Mouse (Mus musculus) 416B (cell line): Measurements from ENCODE around the gene Trp53tg5.
A peak's percentile ranks its signal among the peaks of the same experiment; 100 is the strongest.

Source experiments
- DNase-seq: peaks from one replicate; pipeline ENCODE4 v3.0.0; 2011; ENCODE audit warnings: low read depth

Gene Trp53tg5

DNA sequence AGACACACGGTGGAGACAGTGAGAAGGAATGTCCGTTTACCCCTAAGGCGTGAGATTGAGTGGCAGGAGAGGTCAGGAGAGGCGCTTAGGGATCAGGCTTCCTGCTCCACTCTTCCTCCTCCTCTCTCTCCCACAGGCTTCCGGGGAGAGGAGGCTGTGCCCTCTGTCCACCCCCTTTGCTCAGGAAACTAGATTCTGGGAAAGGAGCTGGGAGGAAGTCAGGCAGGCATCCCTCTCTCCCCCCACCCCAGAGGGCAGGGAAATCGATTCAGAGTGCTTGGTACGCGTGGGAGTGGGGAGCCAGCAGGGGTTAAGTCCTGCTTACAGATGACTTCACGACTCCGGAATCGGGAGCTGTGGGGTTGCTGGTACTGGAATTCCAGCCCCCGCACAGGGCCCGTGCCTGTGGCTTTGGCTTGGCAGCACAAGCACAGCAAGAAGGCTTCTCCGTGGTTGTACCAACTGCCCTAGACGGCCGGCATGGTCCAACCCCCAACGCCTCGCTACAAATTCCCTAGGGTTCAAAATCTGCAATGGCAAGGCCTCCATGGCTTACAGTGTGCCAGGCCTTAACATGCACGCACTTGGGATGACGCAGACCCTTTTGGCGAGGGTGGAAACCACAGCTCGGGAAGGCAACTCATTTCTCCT, 40.9 kb downstream of the Trp53tg5 start:
- DNase-seq, result no peak

DNA sequence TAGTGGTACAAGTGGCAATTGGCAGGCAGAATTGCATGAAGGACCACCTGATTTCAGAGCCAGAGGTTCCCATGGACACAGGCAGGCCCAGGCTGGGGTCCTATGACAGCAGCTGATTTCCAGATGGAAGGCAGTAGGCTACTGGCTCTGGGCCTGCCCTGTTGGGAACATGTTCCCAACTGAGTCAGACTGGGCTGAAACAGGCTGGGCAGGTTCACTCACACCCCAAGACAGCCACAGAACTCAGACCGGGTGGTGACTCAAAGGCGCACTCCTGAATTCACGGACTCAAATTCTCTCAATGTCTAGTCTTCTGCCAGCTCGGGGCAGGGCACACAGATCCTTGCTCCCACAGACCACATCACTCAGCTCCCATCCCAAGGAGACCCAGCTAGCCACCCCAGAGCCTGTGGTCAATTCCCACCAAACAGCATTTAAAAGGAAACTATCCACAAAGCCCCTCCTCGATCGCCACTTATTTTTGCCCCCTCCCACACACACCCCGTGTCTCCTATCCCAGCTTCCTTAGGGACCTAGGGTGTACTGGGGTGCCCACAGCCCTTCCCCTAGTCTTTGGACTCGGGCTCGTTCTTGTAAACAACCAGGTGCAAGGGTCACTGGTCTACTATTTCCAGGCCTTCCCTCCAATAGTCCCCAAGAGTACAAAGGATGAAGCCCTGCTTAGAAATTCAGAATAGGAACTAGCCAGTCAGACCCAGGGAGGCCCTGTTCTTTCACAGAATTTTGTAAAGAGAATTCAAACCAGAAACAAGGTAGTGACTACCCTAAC, 41.7 kb downstream of the Trp53tg5 start:
- no peak for DNase-seq

GRCm38 (mm10) chr2:164430697-164431096, 42.8 kb downstream of the Trp53tg5 start:
- DNase-seq, result no peak

DNA sequence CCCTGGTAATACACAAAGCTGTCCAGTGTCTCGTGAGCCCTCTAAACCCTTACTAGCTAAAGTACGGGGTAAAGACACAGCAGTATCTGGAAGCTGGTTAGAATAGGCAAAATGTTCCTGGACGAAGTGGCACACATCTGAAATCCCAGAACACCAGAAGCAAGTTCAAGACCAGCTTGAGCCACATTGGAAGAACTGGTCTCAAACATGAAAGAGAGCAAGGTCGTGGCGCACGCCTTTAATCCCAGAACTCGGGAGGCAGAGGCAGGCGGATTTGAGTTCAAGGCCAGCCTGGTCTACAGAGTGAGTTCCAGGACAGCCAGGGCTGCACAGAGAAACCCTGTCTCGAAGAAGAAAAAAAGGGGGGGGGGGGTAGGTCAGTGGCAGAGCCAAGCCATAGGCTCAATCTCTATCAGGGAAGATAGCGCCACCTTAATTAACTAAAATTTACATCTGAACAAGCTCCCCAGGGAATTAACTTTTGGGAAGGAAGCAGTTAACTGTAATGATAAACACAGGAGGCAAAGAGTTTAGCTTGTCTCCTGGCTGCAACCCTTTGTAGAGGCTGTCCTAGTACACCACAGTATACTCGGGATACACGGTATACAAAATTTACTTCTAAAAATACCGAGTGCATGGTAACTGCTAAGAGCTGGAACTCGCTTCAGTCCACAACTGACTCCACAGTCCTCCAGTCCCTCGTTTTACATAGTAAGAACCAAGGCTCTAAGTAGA, 43.5 kb downstream of the Trp53tg5 start:
- DNase-seq, result no peak

- no peak for DNase-seq
Measured at GRCm38 (mm10) chr2:164428451-164428850, 45.1 kb downstream of the Trp53tg5 start.

- DNase-seq, result peak; percentile 37
Measured at GRCm38 (mm10) chr2:164426952-164427351, 46.6 kb downstream of the Trp53tg5 start.

GRCm38 (mm10) chr2:164426121-164426520, 47.4 kb downstream of the Trp53tg5 start:
- DNase-seq, result no peak

- no peak for DNase-seq
Measured at GRCm38 (mm10) chr2:164425401-164425800, 48.1 kb downstream of the Trp53tg5 start.

DNA sequence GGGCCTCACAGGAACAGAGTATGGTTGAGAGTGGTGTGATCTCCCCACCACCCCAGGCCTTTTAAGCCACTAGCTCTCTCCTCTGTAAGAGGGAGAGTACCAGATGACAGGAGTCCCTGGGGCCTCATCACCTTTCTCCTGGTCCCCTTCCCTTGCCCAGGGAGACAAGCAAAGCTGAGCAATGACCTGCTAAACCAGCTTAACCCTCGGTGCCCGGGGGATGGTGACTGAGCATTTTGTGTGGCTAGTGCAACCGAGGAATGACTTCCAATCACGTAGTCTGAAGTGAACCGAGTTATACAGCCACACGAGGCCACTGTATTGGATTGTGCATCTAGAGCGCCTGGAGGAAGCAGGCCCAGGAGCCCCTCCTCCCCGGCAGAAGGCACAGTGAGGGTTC, 49.1 kb downstream of the Trp53tg5 start:
- no peak for DNase-seq

- DNase-seq, result no peak
Measured at GRCm38 (mm10) chr2:164423464-164423863, 50.1 kb downstream of the Trp53tg5 start.

DNA sequence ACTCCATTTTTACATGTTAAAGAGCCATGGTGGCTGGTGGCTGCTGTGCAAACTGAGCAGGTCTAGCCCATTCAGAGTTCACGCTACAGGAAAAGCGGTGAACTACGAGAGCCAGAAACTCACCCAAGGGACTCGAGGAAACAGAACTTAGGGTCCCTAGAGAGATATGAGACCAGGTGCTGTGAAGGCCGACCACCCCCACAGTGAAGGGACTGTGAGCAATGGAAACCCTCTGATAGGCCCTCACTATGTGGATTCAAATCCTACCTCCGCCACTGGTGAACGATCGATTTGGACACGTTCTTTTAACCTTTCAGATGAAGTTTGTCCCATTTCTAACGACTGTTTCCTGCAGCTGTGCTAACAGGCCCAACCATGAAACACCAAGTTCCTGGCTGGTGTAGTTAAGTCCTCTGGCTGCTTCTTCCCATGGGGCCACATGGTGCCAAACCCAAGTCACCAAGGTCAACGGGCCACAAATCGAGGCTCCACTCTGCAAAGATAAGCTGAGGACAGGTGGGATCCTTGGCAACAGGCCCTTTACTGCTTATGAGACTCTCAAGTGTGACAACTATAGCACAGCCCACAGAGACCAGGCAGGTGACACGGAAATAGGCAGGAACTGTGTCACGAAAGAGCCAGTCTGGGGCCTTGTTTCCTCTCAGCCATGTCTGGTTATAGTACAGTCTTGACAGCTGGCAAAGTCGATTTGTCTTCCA, 50.7 kb downstream of the Trp53tg5 start:
- DNase-seq, result peak; percentile 18

GRCm38 (mm10) chr2:164421979-164422378, 51.5 kb downstream of the Trp53tg5 start:
- DNase-seq, result no peak

DNA sequence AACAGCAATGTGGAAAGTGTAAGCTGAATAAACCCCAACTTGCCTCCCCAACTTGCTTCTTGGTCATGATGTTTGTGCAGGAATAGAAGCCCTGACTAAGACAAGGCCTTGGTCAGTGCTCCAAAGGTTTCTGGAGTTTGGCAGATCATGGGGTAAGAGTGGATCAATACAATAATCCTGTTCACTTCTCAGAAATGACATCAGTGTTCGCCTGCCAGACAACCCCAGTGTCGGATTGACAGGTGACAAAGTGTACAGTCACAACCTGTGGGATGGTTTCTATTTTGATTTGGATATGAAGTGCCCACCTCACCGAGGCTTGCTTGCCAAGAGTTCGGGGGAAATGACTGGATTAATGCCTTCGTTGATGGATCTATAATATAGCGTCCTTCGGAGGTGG, 52.2 kb downstream of the Trp53tg5 start:
- DNase-seq, result no peak
